Mouse (Mus musculus): ENCODE measurements at regions not wholly inside any gene's neighbourhood (a gene's known extent, or its start where the extent isn't known, plus 50 kb on each side); places are given as distances from the start of the nearest gene placed in this dataset.

DNA sequence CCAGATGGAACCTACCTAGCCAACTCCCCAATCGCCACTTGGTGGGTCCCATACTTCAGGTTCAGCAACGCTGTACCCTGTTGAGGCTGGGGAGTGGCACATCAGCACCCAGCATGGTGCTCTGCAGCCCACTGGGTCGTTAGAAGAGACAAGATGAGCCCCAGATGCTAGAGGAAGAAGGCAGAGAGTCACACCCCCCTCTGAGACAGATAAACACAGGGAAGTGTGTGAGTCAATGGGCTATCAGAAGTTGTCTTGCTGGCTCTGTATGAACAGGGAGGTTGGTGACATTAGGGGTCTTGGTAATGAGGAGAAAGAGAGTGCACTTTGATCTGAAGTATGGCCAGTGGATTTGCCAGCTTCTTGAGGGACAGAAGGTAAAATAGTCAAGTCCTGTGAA is 101.7 kb upstream of the Mki67 start:
- DNase-seq (ENCODE audit: low spot score in 2 of 2) = no peak

DNA sequence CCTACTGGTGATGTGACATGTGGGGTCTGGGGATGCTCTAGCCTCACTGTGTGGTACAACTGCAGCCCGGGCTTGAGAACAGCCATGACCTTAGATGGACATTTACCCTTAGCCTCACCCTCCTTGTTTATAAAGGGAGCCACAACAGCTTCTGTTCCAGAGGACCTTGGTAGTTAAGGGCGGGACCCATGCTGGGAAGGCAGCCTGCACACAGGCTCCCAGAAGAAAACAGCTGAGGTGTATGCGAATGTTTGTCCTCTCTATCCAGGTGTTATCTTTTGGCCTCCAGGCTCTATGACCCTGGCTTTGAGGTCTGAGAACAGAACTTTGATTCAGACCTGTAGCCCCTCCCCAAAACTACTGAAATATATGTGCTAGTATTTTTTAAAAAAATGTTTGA is 102.1 kb upstream of the Mki67 start:
- no peak for DNase-seq (ENCODE audit: low spot score in 2 of 2)

DNA sequence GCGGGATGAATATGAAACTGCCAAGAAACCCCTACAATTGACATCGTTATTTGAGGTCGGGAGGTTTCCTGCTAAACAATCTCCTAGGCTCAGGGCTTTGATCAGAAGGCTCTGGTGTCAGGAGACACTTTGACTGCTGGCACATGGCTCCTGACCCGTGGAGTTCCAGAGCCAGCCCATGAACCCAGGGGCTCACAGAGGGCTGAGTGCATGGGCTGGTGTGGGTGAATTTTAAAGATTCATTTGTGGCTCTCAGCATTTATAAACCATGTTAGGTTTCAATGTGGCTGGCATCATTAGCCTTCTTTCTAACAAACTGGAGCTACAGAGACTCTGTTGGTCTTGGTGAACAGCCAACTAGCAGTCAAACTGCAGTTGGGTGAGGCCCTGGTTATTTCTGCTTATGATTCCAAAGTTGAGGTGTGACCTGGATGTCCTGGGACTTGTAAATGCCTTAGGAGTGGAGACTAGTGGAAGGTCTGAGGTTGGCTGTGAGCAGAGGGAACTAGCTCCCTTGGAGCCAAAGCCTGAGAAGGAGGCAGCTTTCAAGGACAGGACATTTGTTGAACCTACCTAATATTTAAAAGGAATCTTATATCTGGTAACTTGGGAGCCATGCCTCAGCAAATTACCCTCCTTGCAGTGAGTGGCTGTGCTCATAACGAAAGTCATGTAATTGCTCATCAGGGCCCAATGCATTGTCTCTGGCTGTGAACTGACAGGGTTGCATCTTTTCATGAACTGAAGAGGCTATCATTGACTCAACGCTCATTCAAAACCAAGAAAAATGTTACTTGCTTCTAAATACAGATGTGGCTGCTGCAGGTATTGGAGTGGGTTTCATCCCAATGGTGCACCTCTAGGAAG is 108.0 kb upstream of the Mki67 start:
- no peak for DNase-seq (ENCODE audit: low spot score in 2 of 2)

DNA sequence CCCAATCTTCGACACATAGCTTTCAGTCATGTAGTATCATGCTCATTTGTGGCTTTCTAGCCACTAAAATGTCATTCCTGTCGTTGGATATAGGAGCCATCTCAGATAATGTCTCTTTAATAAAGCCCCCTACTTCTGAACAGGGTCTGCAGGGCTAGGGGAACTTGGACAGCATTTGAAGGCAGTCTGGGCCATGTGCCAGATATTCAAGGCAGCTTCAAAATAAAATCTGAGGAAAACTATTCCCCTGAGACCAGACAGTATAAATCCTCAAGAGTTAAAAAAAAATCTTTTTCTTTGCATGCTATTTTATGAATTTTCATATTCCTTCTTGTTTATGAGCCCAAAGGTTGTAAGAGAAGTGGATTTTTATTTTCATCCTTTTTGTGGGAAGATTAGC is 113.1 kb upstream of the Mki67 start:
- DNase-seq (ENCODE audit: low spot score in 2 of 2) = no peak

DNA sequence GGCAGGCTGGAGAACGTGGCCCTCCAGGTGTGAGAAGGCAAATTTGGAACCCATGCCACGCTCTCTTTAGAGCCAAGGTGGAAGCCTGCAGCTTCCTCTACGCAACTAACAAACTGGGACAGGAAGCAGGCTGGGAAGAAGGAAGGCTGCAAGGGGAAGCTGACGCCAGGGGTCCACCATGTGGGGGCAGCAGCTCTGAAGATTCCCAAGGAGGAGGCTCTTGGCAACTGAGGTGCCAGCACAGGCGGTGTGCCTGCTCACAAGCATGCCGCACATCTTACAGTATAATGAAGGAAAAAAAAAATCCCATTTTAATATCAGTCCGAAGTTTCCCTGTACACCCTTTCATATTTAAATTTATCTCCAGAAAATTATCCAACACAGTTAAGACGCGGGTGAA is 117.3 kb upstream of the Mki67 start:
- DNase-seq (ENCODE audit: low spot score in 2 of 2) = peak; percentile 18 to 25

DNA sequence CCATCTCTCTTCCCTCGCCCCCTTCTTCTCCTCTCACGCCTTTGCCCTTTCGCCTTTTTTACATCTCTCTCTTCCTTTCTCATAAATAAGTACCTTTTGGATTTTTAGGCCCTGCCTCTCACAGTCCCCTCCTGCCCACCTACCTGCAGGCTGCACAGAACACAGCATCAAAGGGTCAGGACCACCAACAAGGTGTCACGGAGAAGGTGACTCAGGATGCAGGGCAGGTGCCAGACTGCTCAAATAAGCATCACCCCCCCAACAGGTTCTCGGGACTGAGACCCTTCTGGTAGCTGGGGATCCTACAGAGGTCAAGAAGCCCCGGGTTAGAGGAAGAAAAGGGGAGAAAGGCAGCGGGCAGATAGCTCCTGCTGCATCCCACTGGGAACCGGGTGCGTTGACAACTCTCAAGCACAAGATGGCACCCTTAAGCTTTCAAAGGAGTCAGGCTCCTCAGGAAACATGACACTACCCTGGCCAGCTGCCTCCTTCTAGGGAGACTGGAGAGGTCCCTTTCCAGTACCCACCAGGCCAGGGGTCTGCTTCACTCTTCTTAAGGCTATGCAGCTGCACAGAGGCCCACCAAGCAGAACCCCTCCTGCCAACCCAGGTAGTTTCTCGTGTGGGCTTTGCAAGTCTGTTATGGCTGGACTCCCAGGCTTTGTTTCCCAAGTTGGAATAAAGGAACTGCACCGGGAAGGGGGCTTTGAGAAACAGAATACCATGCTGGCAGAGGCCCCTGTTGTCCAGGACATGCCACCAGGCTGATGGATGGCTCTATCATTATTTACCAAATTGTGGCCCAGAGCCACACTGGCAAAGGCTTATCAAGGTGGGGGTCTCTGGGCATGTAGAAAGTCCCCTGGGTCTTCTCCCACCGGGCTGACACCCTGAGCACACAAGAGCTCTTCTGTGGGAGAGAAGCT is 120.9 kb upstream of the Mki67 start:
- DNase-seq (ENCODE audit: low spot score in 2 of 2) = peak; percentile 58 to 84

DNA sequence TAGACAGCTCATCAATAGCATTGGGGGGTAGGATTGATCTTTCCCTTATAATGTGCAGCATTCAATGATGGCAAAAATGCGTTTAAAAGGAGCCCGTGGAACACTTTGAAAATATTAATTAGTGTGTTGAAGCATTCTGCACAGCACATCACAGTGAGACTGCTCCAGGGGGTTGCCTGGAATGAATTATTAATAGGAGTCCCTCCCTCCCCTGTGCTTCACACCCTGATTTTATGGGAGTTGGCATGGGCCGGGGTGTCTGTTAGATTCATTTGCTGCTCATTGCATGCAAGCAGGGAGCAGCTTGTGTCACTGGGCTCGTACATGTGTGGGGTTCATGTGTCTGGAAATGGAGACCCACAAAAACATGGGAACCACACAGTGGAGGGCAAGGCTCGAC is 127.9 kb upstream of the Mki67 start:
- no peak for DNase-seq (ENCODE audit: low spot score in 2 of 2)

DNA sequence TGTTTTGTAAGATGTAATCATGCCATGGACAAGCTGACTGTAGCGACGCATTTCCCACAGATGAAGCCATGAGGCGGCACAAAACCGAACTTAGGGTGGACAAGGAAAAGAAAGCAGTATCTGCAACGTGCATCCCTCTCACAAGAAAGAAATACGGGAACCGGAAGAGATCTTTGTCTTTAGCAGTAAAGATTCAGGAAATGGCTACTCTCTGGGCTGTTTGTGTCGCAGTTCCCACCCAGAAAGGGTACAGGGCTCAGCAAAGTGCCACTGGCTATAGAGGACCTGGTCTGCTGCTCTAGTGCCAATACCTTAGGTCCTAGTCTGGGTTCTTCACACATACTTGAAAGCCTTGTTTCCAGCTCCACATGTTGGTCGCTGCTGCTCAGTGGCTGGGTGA is 131.1 kb upstream of the Mki67 start:
- no peak for DNase-seq (ENCODE audit: low spot score in 2 of 2)

DNA sequence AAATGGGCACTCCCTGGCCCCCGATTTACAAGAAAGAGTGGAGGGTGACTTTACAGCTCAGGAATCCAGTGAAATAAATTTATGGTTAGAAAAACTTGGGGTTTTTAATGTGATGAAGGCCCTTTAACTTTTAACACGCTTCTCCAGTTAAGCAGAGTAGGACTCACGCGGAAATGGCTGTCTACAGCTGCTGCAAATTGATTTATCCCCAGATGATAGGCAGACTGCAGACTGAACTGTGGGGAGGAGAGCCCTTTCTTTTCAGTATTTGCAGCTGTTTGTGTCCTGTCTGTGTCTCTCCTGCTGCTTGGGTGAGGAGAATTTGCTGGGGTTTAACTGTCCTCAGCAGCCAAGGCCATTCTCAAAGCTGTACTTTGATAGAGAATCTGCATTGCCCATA is 132.0 kb upstream of the Mki67 start:
- DNase-seq (ENCODE audit: low spot score in 2 of 2) = no peak

DNA sequence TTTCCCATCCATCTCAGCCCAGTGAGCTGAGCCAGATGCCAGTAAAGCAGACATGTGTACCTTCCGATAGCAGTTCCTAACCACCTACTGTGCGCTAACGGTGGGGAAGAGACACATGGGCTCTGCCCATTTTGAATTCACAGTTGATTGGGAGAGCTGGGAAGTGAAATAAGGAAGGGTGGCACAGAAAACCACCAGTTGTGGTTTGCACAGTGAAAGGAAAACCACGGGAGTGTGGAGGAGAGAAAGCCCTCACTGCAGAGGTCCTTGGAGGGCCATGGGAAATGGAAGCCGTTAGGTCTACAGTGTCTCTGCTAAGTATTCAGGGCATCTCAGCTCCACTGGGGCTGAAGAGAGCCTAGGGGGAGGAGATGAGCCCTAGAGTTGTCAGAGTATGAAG is 132.7 kb upstream of the Mki67 start:
- no peak for DNase-seq (ENCODE audit: low spot score in 2 of 2)

DNA sequence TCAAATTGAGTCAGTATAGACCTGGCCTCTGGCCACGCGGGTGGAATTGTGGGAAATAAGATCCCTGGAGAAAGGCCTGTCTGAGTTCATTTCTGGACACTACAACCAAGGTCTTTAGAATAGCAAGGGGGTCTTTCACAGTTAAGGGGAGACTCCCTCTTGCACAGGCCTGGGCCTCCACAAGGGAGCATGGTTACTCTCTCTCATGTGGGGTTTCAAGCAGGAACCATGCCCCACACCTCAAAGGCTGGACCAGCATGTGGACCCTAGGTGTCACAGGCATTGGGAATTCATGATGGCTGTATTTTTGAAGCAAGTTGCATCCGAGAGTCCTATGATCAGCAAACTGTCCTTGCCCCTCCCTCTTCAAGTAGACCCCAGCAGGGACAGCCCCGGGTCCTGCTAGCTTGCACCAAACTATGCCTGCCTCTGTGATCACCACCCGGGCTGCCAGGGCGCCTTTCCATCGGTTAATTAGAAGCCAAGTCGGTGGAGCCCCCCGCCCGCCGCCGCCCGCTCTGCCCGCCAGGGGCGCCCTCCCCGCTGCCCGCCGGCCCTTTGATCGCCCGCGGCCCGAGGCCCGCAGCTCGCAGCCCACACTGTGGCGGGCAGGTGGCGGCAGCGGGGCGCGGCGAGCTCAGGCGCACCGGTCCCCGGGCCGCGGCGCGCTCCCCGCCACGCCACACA is 137.1 kb upstream of the Mki67 start:
- no peak for DNase-seq (ENCODE audit: low spot score in 2 of 2)

DNA sequence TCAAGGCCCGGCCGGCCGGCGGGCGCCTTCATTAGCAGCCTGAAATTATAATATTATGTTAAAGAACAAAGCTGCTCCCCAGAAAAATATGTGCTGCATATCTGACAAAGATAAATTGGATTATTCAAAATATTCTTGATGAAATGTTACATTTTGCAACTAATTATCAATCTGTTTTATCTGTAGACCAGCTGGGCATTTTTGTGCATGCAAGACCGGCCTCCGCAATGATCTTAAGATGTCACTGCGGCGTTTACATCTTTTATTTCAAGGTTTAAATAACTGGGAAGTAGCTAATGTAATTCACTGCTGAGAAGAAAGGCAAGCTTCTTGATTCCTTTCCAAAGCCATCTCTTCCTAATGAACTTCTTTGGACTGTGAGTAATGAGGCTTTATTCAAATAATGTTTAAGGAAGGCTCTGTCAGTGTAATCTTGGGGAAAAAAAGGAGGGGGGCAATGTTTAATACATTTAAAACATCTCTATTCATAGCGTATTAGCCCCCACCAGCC is 137.7 kb upstream of the Mki67 start:
- DNase-seq (ENCODE audit: low spot score in 2 of 2) = peak in 1 of 2 experiments; percentile 57

DNA sequence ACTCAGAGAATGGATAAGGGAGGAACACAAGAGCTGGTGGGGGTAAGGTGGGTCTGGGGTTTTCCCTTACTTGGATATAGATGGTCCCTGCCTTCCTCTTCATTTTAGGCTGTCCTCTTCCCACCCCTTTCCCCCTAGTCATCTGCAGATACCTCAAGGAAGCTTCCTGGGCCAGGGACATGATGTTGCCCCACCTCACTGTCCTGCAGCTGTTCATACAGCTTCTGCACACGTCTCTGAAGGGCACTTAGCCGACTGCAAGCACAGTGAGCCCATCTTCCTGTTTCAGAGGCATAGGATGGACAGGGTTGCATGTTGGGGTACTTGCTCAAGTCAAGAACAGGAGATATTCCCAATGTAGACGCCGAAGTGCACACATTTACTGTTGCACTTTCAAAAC is 144.1 kb upstream of the Mki67 start:
- DNase-seq (ENCODE audit: low spot score in 2 of 2) = no peak

DNA sequence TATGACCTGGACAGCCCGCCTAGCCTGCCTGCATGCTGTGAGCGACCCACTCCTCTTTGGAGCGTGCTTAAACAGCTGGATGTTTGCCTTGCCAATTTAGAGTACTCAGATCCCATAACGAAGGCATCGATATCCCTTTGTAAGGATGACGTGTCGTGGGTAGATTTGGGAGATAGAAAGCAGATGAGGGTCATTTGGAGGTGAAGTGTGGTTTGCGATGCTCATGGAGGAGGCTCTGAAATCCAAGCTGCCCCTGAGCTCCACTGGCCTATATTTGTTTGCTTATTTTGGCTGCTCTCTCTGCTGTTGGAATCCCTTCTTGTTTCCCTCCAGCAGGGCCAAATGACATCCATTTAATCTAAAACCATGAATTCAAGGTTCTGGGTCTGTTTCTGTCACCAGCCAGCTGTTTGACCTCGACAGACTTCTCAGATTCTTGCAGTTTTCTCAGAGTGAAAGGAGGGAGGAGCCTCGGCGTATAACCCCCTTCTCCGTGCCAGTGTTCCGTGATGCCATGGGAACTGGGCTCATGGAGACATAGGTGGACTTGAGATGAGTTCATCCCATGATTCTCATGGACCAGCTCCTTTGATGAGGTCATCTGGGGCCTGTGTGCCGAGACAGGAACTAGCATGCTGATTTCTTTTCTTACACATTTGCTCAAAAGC is 144.7 kb upstream of the Mki67 start:
- no peak for DNase-seq (ENCODE audit: low spot score in 2 of 2)

DNA sequence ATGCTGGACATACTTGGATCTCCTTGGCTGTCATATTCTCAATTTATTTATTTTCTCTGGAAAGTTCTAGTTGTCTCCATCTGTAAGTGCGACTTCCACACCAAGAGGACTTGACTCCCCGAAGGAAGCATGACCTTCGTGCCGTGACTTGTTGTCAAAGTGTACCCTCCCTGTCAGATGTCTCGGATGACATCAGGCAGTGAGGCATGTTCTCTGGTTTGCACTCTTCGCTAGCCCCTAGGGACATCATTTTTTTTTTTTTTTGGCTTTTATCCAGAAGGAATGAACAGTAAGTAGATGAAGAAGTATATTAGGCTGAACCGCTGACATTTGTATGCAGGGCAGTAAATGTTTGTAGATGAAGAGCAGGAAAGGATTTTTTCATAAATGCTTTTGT is 145.2 kb upstream of the Mki67 start:
- DNase-seq (ENCODE audit: low spot score in 2 of 2) = no peak

DNA sequence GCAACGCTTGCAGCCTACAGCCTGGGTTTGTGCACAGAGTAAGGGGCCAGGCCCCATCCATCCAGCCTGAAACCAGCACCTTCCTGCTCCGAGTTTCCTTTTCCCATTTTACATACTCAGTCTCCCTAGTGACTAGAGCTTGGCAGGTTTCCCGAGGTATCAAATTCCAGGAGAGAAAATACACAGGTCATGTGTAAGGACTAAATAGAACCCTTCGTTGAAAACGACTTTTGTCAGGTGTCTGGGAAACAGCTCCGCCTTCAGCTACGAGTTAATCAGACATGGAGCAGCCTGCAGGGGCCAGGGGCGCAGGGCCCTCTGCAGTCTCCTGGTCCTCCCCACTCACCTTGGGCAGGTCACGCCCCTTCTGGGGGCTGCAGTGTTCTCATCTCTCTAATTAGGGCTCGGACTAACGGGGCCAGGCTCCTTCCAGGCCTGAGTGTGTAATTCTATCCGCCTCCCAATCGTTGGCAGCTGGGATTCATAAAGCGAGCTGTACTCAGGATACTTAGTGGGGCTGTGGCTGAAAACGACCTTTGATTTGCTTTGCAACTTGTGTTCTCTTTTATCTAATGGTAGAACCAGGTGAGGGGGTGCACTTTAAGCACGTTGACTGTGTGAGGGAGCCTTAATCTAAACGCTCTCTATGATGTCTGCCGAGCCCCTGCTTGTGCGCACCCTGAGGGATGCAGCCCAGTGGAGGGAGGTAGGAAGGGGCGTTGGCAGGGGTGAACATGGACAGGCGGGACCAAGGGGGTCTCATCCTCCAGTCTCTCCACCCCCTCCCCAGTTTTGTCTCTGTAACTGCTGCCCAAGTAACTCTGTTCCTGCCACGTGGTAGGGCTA is 147.6 kb upstream of the Mki67 start:
- DNase-seq (ENCODE audit: low spot score in 2 of 2) = no peak

DNA sequence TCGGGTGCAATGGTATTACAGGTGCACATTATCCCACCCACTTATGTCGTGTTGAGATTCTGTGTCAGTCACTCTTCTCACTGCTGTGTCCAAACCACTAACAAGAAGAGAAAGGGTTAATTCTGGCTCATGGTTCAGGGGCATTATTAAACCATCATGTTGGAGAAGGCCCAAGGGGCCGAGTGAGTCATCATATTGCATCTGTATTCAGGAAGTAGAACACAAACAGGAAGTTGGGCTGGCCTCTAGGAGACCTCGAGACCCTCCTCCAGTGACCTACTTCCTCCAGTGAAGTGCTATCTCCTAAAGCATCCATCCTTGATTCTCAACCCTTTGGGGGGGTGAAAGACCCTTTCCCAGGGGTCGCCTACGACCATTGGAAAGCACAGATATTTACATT is 154.8 kb upstream of the Mki67 start:
- no peak for DNase-seq (ENCODE audit: low spot score in 2 of 2)

DNA sequence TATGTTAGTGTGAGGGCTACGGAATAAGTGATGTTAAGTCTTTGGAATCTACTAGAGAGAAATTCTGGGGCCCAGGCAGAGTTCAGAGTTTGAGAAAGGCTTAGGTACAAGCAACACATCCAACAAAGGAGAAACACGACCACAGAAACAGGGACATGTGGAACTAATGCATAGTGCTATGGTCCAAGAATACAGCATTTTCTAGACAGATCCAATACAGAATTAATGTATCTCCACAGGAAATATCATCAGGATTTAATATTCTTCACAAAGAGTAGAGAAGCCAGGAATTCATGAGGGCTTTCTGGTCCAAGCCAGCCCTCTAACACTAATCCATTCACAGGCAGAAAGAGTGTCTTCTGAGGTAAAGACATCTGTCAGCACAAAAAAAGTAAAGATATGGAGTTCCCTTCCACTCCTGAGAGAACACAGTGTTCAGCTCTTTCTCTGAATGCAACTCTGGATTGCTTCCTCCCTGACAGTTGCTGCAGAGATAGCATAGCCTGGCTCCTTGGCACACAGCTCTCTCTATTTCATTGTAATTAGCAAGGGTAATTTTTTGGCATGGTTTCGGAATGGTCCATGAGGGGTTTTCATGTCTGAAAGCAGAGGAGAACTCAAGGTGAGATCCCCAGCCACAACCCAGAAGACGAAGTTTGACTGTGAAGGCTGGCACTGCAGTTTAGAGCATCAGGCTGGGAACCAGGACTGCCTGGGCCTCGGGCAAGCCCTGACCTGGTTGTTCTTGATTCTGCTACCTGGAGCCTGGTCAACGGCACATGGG is 161.1 kb upstream of the Mki67 start:
- DNase-seq (ENCODE audit: low spot score in 2 of 2) = peak in 1 of 2 experiments; percentile 31

DNA sequence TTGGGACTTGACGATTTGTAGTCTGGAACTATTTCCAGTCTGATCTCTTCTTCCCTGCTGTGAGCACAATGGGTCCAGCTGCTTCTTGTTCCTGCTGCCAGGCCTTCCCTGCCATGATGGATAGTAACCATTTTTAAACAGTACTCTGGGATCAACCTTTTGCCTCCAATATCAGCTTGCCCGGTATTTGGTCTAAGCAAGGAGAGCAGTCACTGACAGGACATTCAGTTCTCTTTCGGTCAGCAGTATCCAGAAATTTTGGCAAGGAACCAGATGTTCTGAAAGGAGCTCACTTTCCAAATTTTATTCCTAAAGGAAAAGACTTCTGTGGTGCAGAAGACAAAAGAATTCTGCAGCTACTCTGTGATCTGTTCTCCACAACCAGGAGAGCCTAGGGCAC is 162.6 kb upstream of the Mki67 start:
- no peak for DNase-seq (ENCODE audit: low spot score in 2 of 2)

Measured in layer of hippocampus, adult 18-20 months (tissue).